Mouse (Mus musculus): ENCODE measurements around the gene Ephb4.
A peak's percentile ranks its signal among the peaks of the same experiment; 100 is the strongest.

The Ephb4 gene

DNA sequence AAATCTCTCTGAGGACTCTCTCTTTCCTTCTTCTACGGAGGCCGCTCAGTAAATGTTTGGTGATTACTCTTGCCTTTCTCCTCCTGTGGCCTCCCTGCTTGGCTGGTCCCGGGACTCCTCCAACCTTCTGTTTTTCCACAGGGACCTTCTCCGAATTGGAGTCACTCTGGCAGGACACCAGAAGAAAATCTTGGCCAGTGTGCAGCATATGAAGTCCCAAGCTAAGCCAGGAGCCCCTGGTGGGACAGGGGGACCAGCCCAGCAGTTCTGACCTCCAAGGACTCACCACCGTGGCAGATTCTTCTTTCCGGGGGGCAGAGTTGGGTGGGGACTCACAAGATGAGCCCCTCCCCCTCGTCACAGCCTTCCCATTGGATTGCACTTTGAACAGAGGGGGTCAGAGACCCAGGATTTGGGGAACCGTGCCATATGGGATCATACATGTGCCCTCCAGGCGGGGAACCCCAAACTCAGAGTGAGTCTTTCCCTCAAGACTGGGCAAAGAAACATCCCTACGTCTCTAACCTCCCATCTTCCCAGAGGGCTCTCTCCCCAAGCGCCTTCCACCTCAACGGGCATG lies 23.6 kb downstream of the Ephb4 start:
- no peak for DNase-seq (ENCODE audit: low read depth, low spot score)

- no peak for DNase-seq (ENCODE audit: low read depth, low spot score)
Observed at GRCm38 (mm10) chr5:137374521-137375080, 24.7 kb downstream of the Ephb4 start.

- no peak for DNase-seq (ENCODE audit: low read depth, low spot score)
Observed at GRCm38 (mm10) chr5:137375627-137376026, 25.7 kb downstream of the Ephb4 start.

DNA sequence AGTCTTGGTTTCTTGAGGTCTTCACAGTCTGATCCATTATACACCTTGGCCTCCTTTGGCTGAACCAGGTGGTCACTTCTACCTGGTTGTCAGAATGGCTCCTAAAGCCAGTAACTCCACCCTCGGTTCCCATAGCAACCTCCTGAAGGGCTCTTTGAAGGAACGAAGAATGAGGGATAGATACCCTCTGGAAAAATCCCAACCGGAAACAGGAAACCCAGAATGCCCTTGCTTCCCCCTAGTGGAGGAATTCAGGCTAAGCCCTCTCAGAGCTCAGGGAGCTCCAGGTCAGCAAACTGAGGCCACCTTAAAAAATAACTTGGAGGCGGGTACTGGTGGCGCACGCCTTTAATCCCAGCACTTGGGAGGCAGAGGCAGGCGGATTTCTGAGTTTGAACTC lies 26.3 kb downstream of the Ephb4 start:
- DNase-seq (ENCODE audit: low read depth, low spot score): no peak

GRCm38 (mm10) chr5:137376722-137377121 lies 26.8 kb downstream of the Ephb4 start:
- DNase-seq (ENCODE audit: low read depth, low spot score): no peak

DNA sequence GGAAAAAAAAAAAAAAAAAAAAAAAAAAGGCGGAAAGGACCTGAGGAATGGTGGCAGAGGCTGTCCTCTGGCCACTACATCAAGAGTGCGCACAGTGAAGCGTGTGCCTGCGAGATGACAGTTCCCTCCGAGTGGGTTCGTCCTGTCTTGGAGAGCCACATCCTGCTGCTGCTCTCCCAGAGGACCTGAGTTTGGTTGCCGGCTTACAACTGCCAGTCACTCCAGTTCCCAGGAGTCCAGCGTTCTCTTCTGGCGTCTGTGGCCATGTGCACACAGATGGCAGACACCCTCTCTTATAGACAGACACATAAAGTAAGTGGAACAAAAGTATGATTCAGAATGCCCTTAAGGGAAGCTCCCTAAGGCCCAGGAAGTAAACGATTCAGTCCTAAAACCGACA lies 27.3 kb downstream of the Ephb4 start:
- no peak for DNase-seq (ENCODE audit: low read depth, low spot score)

GRCm38 (mm10) chr5:137377603-137378002 lies 27.7 kb downstream of the Ephb4 start:
- no peak for DNase-seq (ENCODE audit: low read depth, low spot score)

DNA sequence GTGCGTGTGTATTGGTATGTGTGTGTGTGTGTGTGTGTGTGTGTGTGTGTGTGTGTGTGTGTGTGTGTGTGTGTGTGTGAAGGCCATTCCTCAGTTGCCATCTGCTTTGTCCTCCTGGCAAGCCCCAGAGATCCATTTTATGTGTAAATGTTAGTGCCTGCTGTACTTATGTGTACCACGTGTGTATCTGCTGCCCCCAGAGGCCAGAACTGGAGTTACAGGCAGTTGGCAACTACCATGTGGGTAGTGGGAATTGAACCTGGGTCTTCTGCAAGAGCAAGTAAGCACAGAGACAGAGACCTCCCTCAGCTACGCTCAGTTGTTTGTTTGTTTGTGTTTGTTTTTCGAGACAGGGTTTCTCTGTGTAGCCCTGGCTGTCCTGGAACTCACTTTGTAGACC lies 31.2 kb downstream of the Ephb4 start:
- peak; percentile 69 for DNase-seq (ENCODE audit: low read depth, low spot score)

DNA sequence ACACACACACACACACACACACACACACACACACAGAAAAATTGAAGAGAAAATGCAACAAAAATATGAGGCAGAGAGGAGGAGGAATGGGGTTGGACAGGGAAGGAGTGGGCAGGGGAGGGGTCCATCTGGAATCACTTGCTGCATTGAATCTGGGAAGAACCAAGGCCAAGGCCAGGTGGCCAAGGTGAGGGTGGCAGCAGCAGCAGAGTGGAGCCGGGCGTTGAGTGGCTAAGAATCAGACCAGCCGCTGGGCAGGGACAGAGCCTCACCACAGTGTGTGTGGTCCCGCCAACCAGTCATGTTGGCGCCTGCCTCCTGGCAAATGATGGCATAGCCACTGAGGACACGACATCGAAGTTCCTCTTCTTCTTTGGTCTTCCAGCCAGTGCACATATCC lies 33.5 kb downstream of the Ephb4 start:
- no peak for DNase-seq (ENCODE audit: low read depth, low spot score)

DNA sequence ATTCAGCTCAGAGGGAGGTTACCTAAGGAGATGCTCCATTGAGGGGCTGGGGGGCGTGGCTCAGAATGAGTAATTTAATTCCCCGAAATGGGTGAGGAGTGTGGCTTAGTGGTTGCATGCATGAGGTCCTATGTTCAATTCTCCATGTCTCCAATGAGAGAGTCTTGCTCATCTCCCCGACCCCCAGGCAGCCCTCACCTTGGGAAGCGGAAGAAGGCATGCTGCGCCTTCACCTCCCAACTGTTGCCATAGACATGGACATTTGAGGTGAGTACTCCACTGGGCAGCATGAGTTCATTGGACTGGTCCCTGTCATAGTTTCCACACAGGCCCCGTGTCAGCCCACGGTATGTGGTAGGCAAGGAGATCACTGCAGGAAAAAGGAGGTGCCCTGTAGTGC lies 36.8 kb downstream of the Ephb4 start:
- DNase-seq (ENCODE audit: low read depth, low spot score): no peak

GRCm38 (mm10) chr5:137391641-137392040 lies 41.7 kb downstream of the Ephb4 start:
- no peak for DNase-seq (ENCODE audit: low read depth, low spot score)

- DNase-seq (ENCODE audit: low read depth, low spot score): no peak
Observed at GRCm38 (mm10) chr5:137394456-137394855, 44.5 kb downstream of the Ephb4 start.

GRCm38 (mm10) chr5:137404081-137404480 lies 54.2 kb downstream of the Ephb4 start:
- DNase-seq (ENCODE audit: low read depth, low spot score): no peak

DNA sequence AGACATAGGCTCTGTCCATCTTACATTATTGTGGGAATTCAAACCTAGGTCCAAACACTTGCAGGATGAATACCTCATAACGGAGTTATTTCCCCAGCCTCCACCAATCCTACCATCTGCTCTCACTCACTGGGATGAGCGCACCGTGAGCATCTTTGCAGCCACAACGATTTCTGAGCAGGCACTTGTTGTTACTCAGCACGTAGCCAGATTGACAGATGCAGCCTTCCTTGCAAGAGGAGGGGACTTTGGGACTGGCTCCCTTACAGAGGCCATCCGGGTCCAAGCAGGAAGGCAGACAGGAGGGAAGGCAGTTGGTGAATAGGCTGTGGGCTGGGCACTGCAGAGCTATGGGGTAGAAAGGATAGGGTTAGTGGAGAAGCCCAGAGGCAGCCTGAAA lies 59.5 kb downstream of the Ephb4 start:
- no peak for DNase-seq (ENCODE audit: low read depth, low spot score)

- DNase-seq (ENCODE audit: low read depth, low spot score): no peak
Observed at GRCm38 (mm10) chr5:137410066-137410465, 60.2 kb downstream of the Ephb4 start.

GRCm38 (mm10) chr5:137410549-137410948 lies 60.6 kb downstream of the Ephb4 start:
- DNase-seq (ENCODE audit: low read depth, low spot score): no peak

- DNase-seq (ENCODE audit: low read depth, low spot score): no peak
Observed at GRCm38 (mm10) chr5:137411235-137411634, 61.3 kb downstream of the Ephb4 start.

DNA sequence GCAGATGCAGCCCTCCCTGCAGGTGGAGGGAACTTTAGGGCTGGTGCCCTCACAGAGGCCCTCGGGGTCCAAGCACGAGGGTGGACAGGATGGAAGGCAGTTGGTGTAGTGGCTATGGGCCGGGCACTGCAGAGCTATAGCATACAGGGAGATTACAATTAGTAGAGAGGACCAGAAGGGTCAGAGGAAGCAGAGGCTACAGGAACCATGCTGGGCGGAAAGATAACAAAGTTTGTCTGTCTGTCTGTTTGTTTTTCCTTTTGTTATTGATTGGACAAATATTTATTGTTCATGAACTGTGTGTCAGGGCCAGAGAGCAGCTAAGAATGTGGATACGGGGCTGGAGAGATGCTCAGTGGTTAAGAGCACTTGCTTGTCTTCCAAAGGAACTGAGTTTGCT lies 64.3 kb downstream of the Ephb4 start:
- no peak for DNase-seq (ENCODE audit: low read depth, low spot score)

DNA sequence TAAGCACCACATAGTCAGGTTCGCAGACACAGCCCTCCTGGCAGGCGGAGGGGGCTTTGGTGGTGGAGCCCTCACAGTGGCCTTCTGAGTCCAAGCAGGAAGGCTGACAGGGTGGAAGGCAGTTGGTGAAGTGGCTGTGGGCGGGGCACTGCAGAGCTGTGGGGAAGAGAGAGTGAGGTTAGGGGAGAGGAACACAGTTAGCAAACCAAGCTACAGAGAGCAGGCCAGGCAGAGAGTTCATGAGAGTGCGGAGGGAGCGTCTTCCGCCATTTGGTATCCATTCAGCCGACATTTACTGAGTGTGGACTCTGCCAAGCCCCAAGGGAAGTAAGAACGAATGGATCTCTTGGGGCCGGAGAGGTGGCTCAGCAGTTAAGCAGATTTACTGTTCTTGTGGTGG lies 69.2 kb downstream of the Ephb4 start:
- DNase-seq (ENCODE audit: low read depth, low spot score): no peak

GRCm38 (mm10) chr5:137419841-137420240 lies 69.9 kb downstream of the Ephb4 start:
- DNase-seq (ENCODE audit: low read depth, low spot score): no peak

GRCm38 (mm10) chr5:137425648-137426047 lies 75.7 kb downstream of the Ephb4 start:
- DNase-seq (ENCODE audit: low read depth, low spot score): no peak
